Mouse (Mus musculus) spleen, adult 18-20 months (tissue): ENCODE results near the gene Tma7.
A peak's percentile ranks its signal among the peaks of the same experiment; 100 is the strongest.

Experiments used
- DNase-seq, 2 experiments: peaks; one replicate each; pipeline ENCODE4 v3.0.0; 2022; ENCODE audit warnings: mixed read lengths in 2 of 2

The Tma7 gene

DNA sequence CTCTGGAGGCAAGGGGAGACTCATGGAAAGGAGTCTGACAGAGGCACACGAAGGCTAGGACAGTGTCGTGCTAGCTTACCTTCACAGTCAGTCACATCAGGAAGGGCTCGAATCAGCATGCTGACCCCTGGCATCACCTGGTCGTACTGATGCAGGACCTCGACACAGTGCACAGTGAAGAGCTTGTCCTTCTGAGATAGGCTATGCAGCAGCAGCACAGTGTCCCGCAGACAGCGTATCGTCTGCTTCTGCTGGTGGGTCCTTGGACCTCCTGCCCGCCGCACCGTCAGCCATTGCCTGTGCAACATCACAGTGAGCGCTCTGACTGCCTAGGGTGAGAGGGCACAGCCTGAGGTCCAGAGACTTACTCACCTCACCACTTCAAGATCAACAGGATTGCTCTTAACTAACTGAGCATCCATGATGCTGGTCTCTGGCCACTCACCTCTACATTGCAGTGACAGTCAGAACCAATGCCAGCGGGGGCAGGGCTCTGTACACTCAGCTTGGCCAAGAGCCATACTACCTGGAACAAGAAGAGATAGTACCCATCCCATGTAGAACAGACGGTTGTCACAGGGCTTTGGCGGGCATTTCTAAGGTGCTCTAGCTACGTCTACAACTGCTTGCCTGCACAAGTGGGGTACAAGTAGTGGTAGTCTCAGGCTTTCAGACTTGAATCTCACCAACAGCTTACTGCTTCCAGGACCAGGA lies 22.0 kb downstream of the Tma7 start:
- peak; percentile 22 to 23 for DNase-seq

DNA sequence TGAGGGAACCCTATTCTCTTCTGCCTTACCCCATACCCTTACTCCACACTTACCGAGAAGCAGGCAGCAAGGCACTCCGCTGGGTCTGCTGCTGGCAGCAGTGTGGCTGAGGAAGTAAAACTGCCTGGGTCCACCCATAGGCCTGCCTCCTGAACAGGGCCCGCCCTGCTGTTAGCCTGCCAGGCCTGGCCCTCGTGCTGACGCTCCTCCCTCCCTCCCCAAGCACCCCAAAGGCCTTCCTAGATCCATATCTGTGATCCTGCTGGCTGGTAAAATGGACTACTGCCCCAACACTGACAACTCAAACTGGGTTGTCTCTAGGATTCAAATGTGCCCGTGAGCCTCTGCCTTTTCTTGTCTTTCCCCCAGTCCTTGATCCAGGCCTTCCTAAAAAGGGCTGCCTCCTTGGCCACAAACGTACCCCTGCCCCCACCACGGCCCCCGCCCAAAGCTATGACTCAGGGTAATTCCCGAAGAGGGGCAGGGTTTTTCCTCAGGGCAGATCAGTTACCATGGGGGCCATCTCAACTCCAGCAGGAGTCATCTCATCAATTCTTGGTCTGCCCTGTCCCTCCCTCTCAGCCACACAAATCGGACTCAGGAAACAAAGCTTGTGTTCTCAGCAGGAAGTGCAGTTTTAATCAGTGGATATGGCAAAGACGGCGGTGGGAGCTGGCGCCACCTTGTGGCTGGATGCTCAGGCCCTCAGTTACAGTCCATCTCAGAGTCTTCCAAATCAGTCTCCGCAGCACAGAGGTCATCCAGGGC lies 23.1 kb downstream of the Tma7 start, which contains the start of gene Trex1:
Trex1 (minus strand) TSS at position 599 of the 768 bp plus-strand sequence.
- DNase-seq: peak; percentile 87 to 88

DNA sequence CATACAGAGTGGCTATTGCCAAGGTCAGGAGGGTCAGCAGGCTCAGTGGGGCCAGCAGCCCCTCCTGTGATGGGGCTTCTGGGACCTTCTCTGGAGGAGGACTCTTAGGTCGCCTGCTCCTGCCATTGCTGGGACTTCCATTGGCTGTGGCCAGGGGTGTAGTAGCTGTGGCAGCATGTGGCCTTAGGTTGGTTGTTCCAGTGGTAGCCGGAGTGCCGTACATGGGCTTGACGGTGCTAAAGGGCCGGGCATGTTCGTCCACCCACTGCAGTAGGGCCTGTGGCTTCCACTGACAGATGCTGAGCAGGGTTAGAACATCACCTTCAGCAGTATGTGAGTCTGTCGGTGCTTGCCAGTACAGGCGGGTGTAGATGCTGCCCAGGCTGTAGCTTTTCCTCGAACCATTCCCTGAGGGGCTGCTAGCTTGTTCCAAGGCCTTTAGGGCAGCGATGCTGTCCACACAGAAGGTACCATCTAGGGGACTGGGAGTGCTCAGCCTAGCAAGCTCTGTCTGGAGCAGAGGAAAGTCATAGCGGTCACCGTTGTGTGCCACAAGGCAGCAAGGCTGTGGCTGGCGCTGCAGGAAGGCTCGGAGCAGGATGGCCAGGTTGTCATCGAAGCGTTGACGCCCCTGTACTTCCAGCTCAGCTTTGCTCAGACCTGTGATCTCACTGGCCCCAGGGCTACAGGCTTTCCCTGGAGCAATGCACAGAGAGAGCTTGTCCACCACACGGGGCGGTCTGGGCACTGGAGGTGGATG lies 24.2 kb downstream of the Tma7 start:
- DNase-seq: peak; percentile 19 to 49

GRCm38 (mm10) chr9:109057543-109057942 lies 24.8 kb downstream of the Tma7 start:
- DNase-seq: peak in 1 of 2 experiments; percentile 27

DNA sequence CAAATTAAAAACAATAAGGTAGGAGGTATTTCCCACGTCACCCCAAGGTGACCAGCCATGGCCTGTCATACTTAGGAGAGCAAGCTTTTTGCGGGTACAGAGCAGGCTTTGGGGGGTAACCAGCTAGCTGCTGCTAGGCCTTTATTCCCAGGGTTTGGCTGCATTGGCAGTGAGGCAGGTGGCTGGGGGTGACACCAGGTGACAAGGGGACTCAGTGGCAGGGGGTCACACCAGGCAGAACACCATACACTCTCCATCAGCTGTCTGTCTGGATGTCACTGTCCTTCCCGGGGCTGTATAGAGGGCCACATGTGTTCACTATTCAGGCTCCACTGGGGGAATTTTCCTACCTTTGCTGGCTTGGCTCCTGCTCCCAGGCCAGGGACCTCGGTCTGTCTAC lies 25.5 kb downstream of the Tma7 start:
- DNase-seq: no peak

DNA sequence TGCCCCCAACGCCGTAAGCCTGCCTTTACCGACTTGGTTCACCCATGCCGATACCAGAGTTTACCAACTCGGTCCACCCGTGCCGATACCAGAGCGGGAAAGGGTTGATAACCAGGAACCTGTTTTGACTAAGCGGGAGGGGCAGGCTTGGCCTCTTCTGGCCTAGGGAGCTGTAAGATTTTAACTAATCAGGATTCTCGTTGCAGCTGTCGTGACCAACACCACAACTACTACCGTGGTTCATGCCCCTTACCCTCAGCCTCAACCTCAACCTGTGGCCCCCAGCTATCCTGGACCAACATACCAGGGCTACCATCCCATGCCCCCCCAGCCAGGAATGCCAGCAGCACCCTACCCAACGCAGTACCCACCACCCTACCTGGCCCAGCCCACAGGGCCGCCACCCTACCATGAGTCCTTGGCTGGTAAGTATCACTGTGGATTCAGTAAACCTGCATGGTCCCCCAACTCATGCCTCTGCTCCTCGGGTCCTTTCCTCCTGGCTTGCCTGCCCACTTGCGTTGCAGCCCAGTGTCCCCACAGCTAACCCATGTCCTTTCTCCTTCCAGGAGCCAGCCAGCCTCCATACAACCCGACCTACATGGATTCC lies 26.2 kb downstream of the Tma7 start:
- DNase-seq: no peak

DNA sequence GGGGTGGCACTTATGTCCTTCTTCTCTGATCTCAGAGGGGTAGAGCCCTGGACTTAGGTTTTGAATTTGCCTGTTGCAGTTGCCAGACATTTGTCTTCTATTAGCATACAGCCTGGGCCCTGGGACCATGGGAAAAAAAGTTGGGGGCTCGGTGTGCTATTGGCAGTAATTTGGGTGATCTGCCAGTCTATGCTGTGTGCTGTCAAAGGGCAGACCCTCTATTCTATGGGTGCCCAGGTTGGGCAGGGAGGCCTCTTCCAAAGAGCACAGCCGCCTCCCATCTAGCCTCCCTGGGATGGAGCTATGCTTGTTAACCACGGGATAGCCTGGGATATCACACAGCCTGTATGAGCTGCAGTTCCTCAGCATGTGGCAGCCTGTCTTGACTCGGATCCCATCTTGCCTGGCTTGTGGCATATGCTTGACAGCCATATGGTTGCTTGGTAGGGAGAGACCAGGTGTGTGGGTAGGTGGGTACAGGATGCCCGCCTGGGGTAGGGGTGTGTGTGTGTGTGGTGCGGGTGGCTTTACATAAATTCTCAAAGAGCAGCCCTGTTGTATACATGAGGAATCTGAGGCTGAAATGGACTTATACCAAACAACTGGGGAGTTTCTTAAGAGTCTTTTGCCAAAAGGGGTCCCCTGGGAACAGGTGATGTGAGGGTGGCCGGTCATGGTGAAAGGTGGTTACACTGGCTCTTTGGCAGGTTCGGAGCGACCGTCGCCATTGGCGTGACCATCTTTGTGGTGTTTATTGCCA lies 26.9 kb downstream of the Tma7 start:
- DNase-seq: no peak

GRCm38 (mm10) chr9:109054712-109055111 lies 27.7 kb downstream of the Tma7 start:
- peak; percentile 57 to 59 for DNase-seq

DNA sequence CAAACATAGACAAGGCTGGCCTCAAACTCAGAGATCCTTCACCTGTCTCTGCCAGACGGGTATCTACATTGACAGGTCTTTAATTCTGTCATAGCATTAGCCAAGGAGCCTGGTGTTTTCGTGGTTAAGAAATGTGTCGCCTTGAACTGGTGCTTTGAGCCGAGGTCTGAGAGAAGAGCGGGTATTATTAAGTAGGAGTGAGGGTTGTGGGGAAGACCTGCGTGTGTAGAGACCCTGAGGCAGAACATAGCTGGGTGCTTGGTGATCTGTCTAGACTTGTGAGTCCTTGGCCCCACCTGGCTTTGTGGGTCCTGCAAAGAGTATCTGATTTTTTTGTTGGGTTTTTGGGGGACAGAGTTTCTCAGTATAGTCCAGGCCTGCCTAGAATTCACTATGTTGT lies 28.5 kb downstream of the Tma7 start:
- no peak for DNase-seq

GRCm38 (mm10) chr9:109053366-109053765 lies 29.0 kb downstream of the Tma7 start:
- no peak for DNase-seq

GRCm38 (mm10) chr9:109052490-109053260 lies 29.7 kb downstream of the Tma7 start:
- peak; percentile 50 to 56 for DNase-seq

DNA sequence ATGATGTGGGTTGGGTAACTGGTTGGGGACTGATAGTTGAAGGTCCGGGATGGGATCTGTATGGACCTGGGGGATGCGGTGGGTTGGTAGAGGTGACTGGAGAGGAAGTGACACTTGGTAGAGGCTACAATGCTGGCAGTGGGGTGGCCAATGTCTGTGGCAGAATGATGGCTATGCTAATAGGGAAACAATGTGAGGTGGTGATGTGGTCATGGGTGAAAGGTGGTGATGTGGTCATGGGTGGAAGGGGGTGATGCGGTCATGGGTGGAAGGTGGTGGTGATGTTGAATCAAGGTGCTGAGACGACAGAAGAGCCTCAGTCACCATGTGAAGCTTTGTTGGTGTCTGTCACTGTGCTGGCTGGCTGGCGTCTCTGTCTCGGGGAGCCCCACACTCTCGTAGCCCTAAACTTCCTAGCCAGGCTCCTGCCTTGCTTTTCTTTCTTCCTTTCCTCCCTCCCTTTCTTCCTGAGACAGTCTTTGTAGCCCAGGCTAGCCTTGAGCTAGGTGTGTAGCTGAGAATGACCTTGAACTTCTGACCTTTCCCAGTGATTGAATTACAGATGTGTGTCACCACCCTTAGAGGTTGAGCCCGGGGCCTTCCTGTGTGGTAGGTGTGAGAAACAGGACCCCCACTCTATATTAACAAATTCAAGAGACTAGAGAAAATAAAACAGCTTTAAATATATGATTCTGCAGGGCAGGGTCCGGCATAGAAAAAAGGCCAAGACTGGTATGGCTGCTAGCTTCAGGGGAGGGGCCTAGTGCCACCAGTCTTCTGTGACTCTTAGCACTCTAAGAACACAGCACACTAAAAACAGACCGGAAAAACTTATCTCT lies 30.5 kb downstream of the Tma7 start:
- peak; percentile 51 to 65 for DNase-seq

DNA sequence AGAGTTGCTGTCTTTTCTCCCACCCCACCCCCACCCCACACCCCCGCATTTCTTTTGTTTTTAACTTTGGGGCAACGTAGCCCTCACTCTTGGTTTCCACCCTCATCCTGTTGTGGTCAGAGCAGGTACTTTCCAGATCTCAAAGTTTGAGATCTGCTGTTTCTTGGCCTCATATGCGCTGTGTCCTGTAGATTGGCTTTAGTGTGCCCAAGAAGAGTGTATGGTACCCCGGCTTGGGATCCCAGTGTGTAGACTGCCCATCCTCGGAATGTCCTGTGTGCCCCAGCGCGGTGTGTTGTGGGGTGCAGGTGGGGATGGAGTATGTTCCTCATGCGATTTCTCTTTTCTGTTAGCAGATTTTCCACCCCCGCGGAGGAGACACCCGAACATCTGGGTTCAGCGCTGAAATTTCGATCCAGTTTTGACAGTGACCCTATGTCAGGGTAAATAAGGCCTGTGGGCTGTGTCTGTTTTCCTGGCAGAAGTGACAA lies 31.3 kb downstream of the Tma7 start:
- peak; percentile 54 to 63 for DNase-seq

DNA sequence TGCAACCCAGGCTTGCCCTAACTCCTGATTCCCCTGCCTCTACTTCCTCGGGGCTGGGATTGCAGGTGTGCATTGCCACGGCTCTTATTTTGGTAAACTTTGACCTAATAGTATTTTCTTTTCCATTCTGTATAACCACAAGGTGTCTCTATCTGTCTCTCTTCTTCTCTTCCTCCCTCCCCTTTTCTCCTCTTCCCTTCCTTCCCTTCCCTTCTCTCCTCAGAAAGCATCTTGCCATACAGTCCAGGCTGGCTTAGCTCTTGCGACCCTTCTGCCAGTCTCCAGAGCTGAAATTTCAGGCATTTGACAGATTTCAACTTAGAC lies 31.8 kb downstream of the Tma7 start:
- DNase-seq: peak in 1 of 2 experiments; percentile 34

DNA sequence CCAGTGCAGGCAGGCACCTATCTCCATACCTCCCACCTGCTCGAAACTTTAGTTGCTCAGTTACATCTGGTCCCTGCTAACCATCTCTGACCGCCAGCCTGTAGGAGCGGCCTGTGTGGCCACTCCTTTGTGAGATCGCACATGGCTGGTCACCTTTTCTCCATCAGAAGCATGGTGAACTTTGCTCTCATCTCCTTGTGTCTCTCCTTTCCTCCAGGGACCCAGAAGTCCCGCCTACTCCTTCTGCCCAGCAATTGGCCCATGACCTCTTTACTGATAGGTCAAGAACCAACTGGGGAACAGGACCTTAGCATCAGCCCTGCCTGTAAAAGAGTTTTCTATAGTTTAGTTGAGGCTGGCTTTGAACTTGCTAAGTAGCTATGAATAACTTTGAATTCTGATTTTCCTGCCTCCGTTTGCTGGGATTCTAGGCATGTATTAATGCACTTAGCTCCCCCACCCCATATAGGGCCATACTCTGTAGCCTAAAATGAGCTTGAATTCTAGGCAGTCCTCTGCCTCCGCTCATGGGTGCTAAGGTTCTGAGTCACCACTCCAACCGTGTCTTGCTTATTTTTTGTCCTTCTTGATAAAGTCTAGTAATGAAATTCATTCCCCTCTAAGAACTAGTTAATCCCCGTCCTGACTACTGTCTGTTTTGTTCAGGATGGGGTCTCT lies 32.3 kb downstream of the Tma7 start:
- DNase-seq: peak in 1 of 2 experiments; percentile 43

DNA sequence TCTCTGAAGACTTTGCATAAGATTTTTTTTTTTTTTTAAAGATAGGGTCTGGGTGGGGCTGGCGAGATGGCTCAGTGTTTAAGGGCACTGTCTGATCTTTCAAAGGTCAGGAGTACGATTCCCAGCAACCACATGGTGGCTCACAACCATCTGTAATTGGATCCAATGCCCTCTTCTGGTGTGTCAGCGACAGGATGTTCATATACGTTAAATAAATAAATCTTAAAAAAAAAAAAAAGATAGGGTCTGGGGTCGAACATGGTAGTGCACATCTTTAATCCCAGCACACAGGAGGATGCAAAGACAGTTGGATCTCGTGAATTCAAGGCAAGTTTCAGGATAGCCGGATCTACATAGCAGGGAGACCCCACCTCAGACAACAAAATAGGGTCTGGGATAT lies 33.1 kb downstream of the Tma7 start:
- no peak for DNase-seq

DNA sequence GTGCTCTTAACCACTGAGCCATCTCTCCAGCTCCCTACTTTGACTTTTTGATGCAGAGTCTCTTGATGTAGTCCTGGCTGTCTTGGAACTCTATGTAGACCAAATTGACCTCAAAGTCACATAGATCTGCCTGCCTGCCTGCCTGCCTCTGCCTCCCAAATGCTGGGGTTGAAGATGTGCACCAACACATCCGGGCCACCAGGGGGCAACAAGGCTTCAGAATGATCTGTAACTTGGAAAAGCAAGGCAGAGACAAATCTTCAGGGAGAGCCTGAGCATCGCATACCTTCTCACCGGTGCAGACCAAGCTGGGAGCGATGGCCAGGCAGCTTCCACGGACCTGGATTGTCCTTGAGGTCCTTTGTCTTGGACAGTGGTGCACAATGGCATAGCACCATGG lies 36.1 kb downstream of the Tma7 start:
- DNase-seq: peak; percentile 72 to 76

DNA sequence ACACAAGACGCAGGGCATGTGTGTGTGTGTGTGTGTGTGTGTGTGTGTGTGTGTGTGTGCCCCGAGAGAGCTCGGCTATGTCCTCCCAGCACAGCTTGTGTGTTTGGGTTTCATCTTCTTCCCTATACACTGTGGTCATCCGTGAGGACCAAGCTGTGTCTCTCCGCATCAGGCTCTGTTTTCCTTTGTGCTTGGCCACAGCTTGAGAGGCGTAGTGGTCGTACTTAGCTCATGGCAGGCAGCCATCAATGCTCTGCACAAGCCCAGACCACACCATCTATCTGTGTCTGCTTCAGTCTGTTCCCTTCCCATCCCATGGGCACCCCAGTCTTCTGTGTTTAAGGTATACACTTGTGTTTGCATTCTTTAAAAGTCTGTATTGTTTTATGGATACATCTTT lies 41.0 kb downstream of the Tma7 start:
- DNase-seq: no peak

GRCm38 (mm10) chr9:109040906-109041305 lies 41.5 kb downstream of the Tma7 start:
- DNase-seq: no peak

DNA sequence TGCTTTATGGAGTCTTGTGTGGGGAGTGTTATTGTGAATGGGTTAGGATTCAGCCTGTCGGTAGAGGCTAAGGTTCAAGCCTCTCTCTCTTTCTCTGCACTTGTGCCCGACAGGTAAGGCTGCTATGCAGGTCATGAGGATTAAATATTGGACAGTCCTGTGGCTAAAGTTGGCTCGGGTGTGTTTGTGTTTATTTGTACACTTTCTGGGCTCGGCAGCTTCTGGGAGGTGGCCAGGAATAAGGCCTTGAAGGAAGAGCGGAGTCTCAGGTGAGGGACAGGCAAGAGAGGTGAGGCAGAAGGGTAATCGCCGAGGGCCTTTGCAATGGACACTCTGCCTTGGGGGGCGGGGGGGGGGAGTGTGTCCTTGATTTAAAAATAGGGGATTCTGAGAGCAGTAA lies 42.2 kb downstream of the Tma7 start:
- no peak for DNase-seq
